Comparison of ENCODE assay signal across 15 mouse cellular contexts in the genomic region with DNA sequence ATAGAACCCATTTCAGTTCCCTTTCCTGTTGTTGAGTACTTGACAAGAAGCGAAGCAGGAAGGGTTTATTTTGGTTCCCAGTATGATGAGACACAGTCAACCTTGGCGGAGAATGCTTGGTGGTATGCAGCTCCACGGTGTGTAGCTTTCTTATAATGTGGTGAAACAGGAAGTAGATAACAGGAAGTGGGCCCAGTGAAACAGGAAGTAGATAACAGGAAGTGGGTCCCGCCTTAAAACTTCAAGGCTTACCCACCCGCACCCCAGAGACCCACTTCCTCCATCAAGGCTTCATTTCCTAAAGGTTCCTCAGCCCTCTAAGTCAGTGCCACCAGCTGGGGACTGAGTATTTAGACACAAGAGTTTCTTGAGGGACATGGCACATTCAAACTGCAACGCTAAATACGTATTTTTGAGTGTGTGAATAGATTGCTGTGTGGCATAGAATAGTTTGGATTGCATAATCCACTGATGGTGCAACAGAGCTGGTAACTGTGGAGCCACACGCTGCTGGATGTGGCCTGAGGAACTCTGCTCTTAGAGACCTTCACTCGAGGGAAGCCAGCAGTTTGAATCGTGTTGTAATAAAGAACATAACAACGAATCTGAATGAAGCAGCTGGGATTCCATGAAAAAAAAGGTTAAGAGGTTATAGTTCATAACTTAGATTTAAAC.
A peak's percentile ranks its signal among the peaks of the same experiment; 100 is the strongest.
DNase-seq lines count a peak whose midpoint lies in the region; ATAC-seq and TF ChIP-seq lines count a peak whose summit lies in the region.
"Had no signal": no experiment of that assay in that cellular context is flagged by ENCODE, and none has a peak within 500 bp of the region (broad histone marks: within the 10 kb centered on the region; RNA-seq: fewer than 3 reads in every experiment).

No protein-coding gene starts in this region.

- no peaks in the 10 kb centered on the region for H3K79me2 ChIP-seq in liver, adult 2 months (ENCODE audit: control insufficient read depth, insufficient read depth, low read length)

- no peak overlapping the region for H3K4me3 ChIP-seq in liver, adult 2 months (ENCODE audit: insufficient read depth, low read depth, low read length)
- no peak overlapping the region for H3K4me3 ChIP-seq in liver, embryonic 12.5 days
- H3K4me3 ChIP-seq in hindbrain, embryonic 10.5 days: no peak overlapping the region
- H3K4me3 ChIP-seq: embryonic facial prominence, embryonic 12.5 days; heart, embryonic 10.5 days; hindbrain, embryonic 15.5 days; neural tube, embryonic 13.5 days had no signal

- H3K36me3 ChIP-seq in liver, adult 2 months (ENCODE audit: control insufficient read depth, insufficient read depth, low read length): no peaks in the 10 kb centered on the region
- no peaks in the 10 kb centered on the region for H3K36me3 ChIP-seq in liver, embryonic 12.5 days
- no peaks in the 10 kb centered on the region for H3K36me3 ChIP-seq in hindbrain, embryonic 10.5 days
- H3K36me3 ChIP-seq: embryonic facial prominence, embryonic 12.5 days; heart, embryonic 10.5 days; hindbrain, embryonic 15.5 days; neural tube, embryonic 13.5 days had no signal

- no peaks in the 10 kb centered on the region; the same call in 1 of the 2 replicates for H3K4me1 ChIP-seq in liver, adult 2 months (ENCODE audit: control insufficient read depth, insufficient read depth, low read length)
- H3K4me1 ChIP-seq in liver, embryonic 12.5 days: no peaks in the 10 kb centered on the region
- no peaks in the 10 kb centered on the region for H3K4me1 ChIP-seq in hindbrain, embryonic 10.5 days (replicated peaks)
- H3K4me1 ChIP-seq: embryonic facial prominence, embryonic 12.5 days; hindbrain, embryonic 15.5 days; neural tube, embryonic 13.5 days had no signal

- H3K4me2 ChIP-seq in liver, embryonic 12.5 days: no peak overlapping the region
- H3K4me2 ChIP-seq: embryonic facial prominence, embryonic 12.5 days; hindbrain, embryonic 15.5 days; neural tube, embryonic 13.5 days had no signal

- no peak overlapping the region for H3K9ac ChIP-seq in liver, adult 2 months (ENCODE audit: low read depth, low read length)
- no peak overlapping the region for H3K9ac ChIP-seq in liver, embryonic 12.5 days
- H3K9ac ChIP-seq: embryonic facial prominence, embryonic 12.5 days; hindbrain, embryonic 15.5 days; neural tube, embryonic 13.5 days had no signal

- peak; percentile 17 for ATAC-seq in CD4-positive, CD25-positive, alpha-beta regulatory T cell, adult 4 months
- peak; percentile 49; the same call in 1 of the 2 replicates for ATAC-seq in liver, embryonic 12.5 days

- no peaks in the 10 kb centered on the region for H3K27me3 ChIP-seq in liver, adult 2 months (ENCODE audit: control insufficient read depth, insufficient read depth, low read length)
- H3K27me3 ChIP-seq in liver, embryonic 12.5 days (replicated peaks): no peaks in the 10 kb centered on the region
- H3K27me3 ChIP-seq in hindbrain, embryonic 10.5 days (ENCODE audit: insufficient read depth, poor library complexity, severe bottlenecking): no peaks in the 10 kb centered on the region
- H3K27me3 ChIP-seq: embryonic facial prominence, embryonic 12.5 days; hindbrain, embryonic 15.5 days; neural tube, embryonic 13.5 days had no signal

- no peaks in the 10 kb centered on the region for H3K9me3 ChIP-seq in liver, embryonic 12.5 days (replicated peaks)
- no peaks in the 10 kb centered on the region for H3K9me3 ChIP-seq in hindbrain, embryonic 10.5 days
- H3K9me3 ChIP-seq: embryonic facial prominence, embryonic 12.5 days; heart, embryonic 10.5 days; hindbrain, embryonic 15.5 days; neural tube, embryonic 13.5 days had no signal

- TF ChIP-seq CTCF in liver, adult 2 months (IDR thresholded peaks at IDR 0.05; ENCODE audit: low read depth, low read length): no peak

- DNase-seq in liver, adult 2 months (ENCODE audit: extremely low read depth, low read depth, low spot score): peak; percentile 78
- DNase-seq in liver: no peak
- DNase-seq in naive thymus-derived CD4-positive, alpha-beta T cell, adult 2 months (ENCODE audit: low read depth): peak; percentile 7
- DNase-seq in ovary, postnatal 36 days (ENCODE audit: low spot score): no peak
- no peak for DNase-seq in hindbrain, embryonic 10.5 days (ENCODE audit: low spot score)
- no peak for DNase-seq in left cerebral cortex, adult 11 months (ENCODE audit: low spot score)
- DNase-seq: cerebellum, adult 11 months; kidney, postnatal 14 days; right cerebral cortex, postnatal 25 days had no signal

- no peak overlapping the region for H3K27ac ChIP-seq in liver, adult 2 months (replicated peaks; ENCODE audit: insufficient read depth, low read depth, low read length)
- no peak overlapping the region for H3K27ac ChIP-seq in liver, embryonic 12.5 days
- H3K27ac ChIP-seq in hindbrain, embryonic 10.5 days: no peak overlapping the region
- H3K27ac ChIP-seq: embryonic facial prominence, embryonic 12.5 days; heart, embryonic 10.5 days; hindbrain, embryonic 15.5 days; neural tube, embryonic 13.5 days had no signal

- WGBS in liver, adult 2 months: 44% methylated on average over 11 of the region's 11 CpGs
- 45% methylated on average over 11 of the region's 11 CpGs for WGBS in liver, embryonic 12.5 days (ENCODE audit: insufficient replicate concordance)
- 91% methylated on average over 11 of the region's 11 CpGs for WGBS in hindbrain, embryonic 10.5 days

- no peak for TF ChIP-seq POLR2A in liver, adult 2 months (IDR thresholded peaks at IDR 0.05; ENCODE audit: extremely low read depth, insufficient read depth, low read length)

Comparison
In these comparisons a context has a peak if more than half of its experiments do, and no peak if none do; other contexts are left out.
1. DNase-seq: peak in liver, adult 2 months (single experiment) and naive thymus-derived CD4-positive, alpha-beta T cell, adult 2 months (single experiment); none in liver (single experiment), ovary, postnatal 36 days (single experiment), hindbrain, embryonic 10.5 days (single experiment) and left cerebral cortex, adult 11 months (single experiment).